Mouse (Mus musculus): ENCODE data around the gene Figla. TPM values are rescaled to one million over a fixed set of nuclear protein-coding genes. Genes with fewer than 3 reads are reported as not detected.

Figla gene
- polyA plus RNA-seq, 1 experiment from 2014 or later, result not detected

DNA sequence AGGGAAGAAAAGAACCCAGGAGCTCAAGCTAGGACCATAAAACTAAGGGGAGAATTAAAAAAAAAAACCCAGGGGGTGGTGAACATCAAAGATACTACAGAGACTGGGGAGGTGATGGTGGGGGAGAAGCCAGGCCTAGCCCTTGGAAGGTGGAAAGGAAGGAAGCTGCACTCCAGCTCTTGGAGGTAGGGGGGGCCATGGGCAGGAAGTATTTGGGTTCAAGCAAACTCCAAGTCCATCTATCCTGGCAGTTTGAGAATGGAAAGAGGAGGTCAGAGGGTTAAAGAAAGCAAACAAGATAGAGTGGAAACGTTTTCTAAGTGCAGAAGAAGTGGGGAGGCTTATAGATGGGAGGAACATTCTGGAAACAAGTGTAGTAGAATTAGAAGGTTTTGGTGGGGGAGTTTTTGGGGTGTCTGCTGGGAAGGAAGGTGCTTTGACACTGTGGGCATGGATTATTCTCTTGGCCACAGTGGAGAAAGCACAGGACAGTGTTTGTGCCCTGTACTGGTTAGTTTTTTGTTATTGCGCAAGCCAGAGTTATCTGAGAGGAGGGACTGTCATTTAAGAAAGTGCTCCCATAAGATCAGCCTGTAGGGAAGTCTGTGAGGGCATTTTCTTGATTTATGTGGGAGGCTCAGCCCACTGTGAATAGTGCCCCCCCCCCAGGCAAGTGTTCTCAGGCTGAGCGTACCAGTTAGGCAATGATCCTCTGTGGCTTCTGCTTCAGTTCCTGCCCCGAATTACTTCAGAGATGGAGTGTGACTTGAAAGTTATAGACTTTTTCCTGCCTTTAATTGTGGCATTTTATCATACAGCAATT is 3.7 kb downstream of the Figla start:
- Histone ChIP-seq H3K9me3 (ENCODE audit: control insufficient read depth, low read length) (no peaks in the 10 kb centered on the region), H3K27me3 (ENCODE audit: control insufficient read depth, insufficient read depth, low read length) (no peaks in the 10 kb centered on the region), H3K4me2 (no peak overlapping the region), H3K27ac (ENCODE audit: low read depth, low read length) (no peak overlapping the region), H3K4me1 (ENCODE audit: control insufficient read depth, insufficient read depth, low read length) (no peaks in the 10 kb centered on the region), H3K9ac (ENCODE audit: low read length) (no peak overlapping the region), H3K36me3 (ENCODE audit: control insufficient read depth, insufficient read depth, low read length) (no peaks in the 10 kb centered on the region), H3K4me3 (ENCODE audit: low read depth, low read length) (no peak overlapping the region)
- no peak for DNase-seq (ENCODE audit: low spot score, missing footprints)
- no peak for ATAC-seq (ENCODE audit: low FRiP score)
- 73% methylated on average over 4 of the region's 4 CpGs for WGBS

DNA sequence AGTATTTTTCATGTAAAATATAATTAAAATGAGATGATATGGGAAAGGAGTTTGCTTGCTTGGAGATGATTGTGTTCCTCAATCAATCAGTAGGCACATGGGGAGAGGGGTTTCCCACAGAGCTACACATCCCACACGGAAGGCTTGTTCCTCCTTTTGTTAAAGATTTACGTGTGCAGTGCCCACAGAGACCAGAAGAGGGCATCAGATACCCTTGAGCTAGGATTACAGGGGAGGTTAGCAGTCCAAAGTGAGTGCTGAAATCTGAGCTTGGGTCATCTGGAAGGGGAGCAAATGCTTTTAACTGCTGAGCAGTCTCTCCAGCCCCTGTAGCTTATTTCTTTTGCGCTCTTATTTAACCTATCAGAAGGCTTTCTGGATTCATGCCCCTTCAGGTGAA is 5.0 kb downstream of the Figla start:
- 31% methylated on average over 3 of the region's 3 CpGs for WGBS
- no peaks in the 10 kb centered on the region for H3K9me3 ChIP-seq (ENCODE audit: control insufficient read depth, low read length)
- H3K27me3 ChIP-seq (ENCODE audit: control insufficient read depth, insufficient read depth, low read length), result no peaks in the 10 kb centered on the region
- no peaks in the 10 kb centered on the region for H3K36me3 ChIP-seq (ENCODE audit: control insufficient read depth, insufficient read depth, low read length)
- peak; percentile 86 for DNase-seq (ENCODE audit: low spot score, missing footprints)
- no peak overlapping the region for H3K4me2 ChIP-seq
- H3K27ac ChIP-seq (ENCODE audit: low read depth, low read length), result no peak overlapping the region
- no peak overlapping the region for H3K9ac ChIP-seq (ENCODE audit: low read length)
- H3K4me1 ChIP-seq (ENCODE audit: control insufficient read depth, insufficient read depth, low read length), result no peaks in the 10 kb centered on the region
- no peak overlapping the region for H3K4me3 ChIP-seq (ENCODE audit: low read depth, low read length)
- no peak for ATAC-seq (ENCODE audit: low FRiP score)

DNA sequence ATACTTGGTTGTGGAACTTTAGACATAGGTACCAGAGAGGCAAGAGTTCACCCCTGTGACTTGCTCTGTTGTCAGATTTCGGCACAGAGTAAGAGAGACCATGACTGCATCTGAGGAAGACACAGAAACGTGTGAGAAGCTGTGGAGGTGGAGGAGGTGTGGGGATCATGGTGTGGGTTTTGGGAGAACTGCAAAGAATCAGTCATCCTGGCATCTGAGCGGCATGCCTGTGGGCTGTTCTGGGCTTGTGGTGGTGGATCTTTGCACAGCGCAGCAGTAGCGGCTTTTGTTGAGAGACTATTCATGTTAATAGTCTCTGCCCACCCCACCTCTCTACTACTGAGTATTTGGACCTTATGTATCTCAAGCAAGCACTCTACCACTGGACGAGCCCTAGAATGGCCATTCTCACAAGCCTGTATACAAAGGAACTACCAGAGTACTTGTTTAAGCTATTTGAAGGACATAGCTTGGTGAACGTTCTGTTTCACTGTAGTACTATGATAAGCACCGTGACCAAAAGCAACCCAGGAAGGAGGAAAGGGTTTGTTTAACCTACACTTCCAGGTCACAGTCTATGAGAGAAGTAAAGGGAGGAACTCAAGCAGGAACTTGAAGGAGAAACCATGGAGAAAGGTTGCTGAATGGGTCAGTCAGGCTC is 10.8 kb downstream of the Figla start:
- ATAC-seq (ENCODE audit: low FRiP score) (no peak), DNase-seq (ENCODE audit: low spot score, missing footprints) (no peak)
- H3K4me2 ChIP-seq, result no peak overlapping the region
- no peak overlapping the region for H3K9ac ChIP-seq (ENCODE audit: low read length)
- H3K36me3 ChIP-seq (ENCODE audit: control insufficient read depth, insufficient read depth, low read length), result no peaks in the 10 kb centered on the region
- H3K27me3 ChIP-seq (ENCODE audit: control insufficient read depth, insufficient read depth, low read length), result no peaks in the 10 kb centered on the region
- no peak overlapping the region for H3K4me3 ChIP-seq (ENCODE audit: low read depth, low read length)
- H3K27ac ChIP-seq (ENCODE audit: low read depth, low read length), result no peak overlapping the region
- no peaks in the 10 kb centered on the region for H3K9me3 ChIP-seq (ENCODE audit: control insufficient read depth, low read length)
- 88% methylated on average over 8 of the region's 8 CpGs for WGBS
- peaks cover 5% of the 10 kb centered on the region; the same call in 1 of the 2 replicates for H3K4me1 ChIP-seq (ENCODE audit: control insufficient read depth, insufficient read depth, low read length)

DNA sequence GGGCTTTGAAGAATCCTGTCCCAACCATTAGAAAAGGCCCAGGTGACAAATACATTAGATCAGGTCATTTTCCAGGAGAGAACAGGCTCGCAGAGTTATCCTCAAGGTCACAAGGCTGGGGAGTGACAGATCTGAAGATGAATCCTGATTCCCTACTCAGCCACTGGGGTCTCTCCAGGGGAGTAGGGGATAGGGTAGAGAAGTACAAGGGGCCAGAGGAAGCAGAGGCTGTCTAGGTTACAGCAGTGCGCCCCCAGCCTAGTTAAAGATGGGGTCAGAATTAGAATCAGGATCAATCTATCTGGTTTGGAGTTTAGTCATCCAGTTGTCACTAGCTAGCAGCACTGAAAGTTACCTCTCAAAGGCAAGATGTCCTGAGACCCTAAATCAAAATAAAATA is 12.2 kb downstream of the Figla start:
- Histone ChIP-seq H3K27me3 (ENCODE audit: control insufficient read depth, insufficient read depth, low read length) (no peaks in the 10 kb centered on the region), H3K4me1 (ENCODE audit: control insufficient read depth, insufficient read depth, low read length) (peaks cover 7% of the 10 kb centered on the region; the same call in 1 of the 2 replicates), H3K9me3 (ENCODE audit: control insufficient read depth, low read length) (no peaks in the 10 kb centered on the region), H3K27ac (ENCODE audit: low read depth, low read length) (0 out of 2 replicates have a peak overlapping the region, but pooled peaks have one; percentile 73), H3K36me3 (ENCODE audit: control insufficient read depth, insufficient read depth, low read length) (no peaks in the 10 kb centered on the region), H3K9ac (ENCODE audit: low read length) (peak overlapping the region; percentile 95), H3K4me3 (ENCODE audit: low read depth, low read length) (peak overlapping the region; percentile 77), H3K4me2 (peak overlapping the region; percentile 75; the same call in 1 of the 2 replicates)
- DNase-seq (ENCODE audit: low spot score, missing footprints) (no peak), ATAC-seq (ENCODE audit: low FRiP score) (peak; percentile 40; the same call in 1 of the 2 replicates)
- WGBS, result 67% methylated on average over 2 of the region's 2 CpGs

DNA sequence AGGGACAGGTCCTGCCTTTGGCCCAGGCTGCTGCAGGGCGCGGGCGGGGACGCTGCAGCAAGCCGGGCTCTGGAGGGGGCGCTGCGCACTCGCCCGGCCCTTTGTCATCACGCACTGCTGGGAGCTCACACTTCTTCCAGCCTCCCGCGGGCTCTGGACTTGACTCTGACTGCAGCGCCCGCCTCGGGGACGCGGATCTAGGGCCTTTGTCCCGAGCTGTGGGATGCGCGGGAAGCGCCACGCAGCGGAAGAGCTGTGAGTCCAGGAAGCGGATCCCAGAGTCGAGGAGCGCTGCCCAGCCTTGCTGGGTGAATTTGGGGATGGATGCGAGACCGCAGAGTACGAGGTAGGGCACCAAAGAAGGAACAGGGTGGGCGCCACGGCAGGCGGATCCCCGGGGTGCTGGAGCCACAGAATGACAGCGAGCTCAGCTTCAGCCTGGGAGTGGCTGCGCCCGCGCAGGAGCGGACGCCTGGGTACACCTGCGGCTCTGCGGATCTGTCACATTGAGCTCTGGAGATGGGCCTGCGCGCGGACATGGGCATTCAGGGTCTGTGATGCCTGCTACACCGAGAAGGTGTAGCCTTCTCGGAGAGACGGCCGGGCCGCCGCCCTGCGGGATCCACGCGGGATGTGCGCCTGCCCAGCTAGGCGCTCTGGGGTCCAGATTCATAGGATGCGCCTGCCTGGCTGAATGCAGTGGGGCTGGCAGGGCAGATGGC is 12.8 kb downstream of the Figla start, which contains the start of gene Add2:
Gene Add2 (plus strand): TSS at position 81 of the 722 bp plus-strand sequence.
- peak; percentile 94 for ATAC-seq (ENCODE audit: low FRiP score)
- Histone ChIP-seq H3K27ac (ENCODE audit: low read depth, low read length) (peak within 1 kb of the TSS; percentile 73), H3K9ac (ENCODE audit: low read length) (peak within 1 kb of the TSS; percentile 95), H3K36me3 (ENCODE audit: control insufficient read depth, insufficient read depth, low read length) (no peaks in the 10 kb centered on the region), H3K9me3 (ENCODE audit: control insufficient read depth, low read length) (no peaks in the 10 kb centered on the region), H3K4me1 (ENCODE audit: control insufficient read depth, insufficient read depth, low read length) (peaks cover 7% of the 10 kb centered on the region; the same call in 1 of the 2 replicates), H3K4me2 (peak within 1 kb of the TSS; percentile 75), H3K27me3 (ENCODE audit: control insufficient read depth, insufficient read depth, low read length) (no peaks in the 10 kb centered on the region), H3K4me3 (ENCODE audit: low read depth, low read length) (peak within 1 kb of the TSS; percentile 77)
- DNase-seq (ENCODE audit: low spot score, missing footprints), result peak; percentile 97
- under 1% methylated on average over 56 of the region's 56 CpGs for WGBS

DNA sequence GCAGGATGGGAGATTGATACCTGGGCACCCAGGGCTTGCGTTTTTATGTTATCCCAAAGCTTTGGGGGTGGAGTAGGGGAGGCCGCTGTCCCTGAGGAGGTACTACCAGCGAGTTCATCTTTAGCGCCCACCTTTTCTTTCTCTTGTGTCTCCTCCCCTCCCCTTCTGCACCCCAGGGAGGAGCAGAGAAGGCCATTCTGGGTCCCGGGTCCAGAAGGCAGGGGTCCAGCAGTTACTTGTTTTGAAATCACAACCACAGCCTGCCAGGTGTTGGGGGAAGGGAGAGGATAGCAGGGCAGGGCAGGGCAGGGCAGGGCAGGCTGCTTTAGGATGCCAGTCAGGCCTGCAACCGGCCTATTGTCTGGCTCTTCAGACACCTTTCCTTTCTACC is 13.3 kb downstream of the Figla start:
- 10% methylated on average over 6 of the region's 6 CpGs for WGBS
- Histone ChIP-seq H3K27me3 (ENCODE audit: control insufficient read depth, insufficient read depth, low read length) (no peaks in the 10 kb centered on the region), H3K4me3 (ENCODE audit: low read depth, low read length) (peak overlapping the region; percentile 77), H3K4me1 (ENCODE audit: control insufficient read depth, insufficient read depth, low read length) (peaks cover 7% of the 10 kb centered on the region; the same call in 1 of the 2 replicates), H3K4me2 (peak overlapping the region; percentile 75), H3K36me3 (ENCODE audit: control insufficient read depth, insufficient read depth, low read length) (no peaks in the 10 kb centered on the region), H3K27ac (ENCODE audit: low read depth, low read length) (peak overlapping the region; percentile 73), H3K9ac (ENCODE audit: low read length) (peak overlapping the region; percentile 95), H3K9me3 (ENCODE audit: control insufficient read depth, low read length) (no peaks in the 10 kb centered on the region)
- DNase-seq (ENCODE audit: low spot score, missing footprints) (peak; percentile 93), ATAC-seq (ENCODE audit: low FRiP score) (peak; percentile 30; the same call in 1 of the 2 replicates)

DNA sequence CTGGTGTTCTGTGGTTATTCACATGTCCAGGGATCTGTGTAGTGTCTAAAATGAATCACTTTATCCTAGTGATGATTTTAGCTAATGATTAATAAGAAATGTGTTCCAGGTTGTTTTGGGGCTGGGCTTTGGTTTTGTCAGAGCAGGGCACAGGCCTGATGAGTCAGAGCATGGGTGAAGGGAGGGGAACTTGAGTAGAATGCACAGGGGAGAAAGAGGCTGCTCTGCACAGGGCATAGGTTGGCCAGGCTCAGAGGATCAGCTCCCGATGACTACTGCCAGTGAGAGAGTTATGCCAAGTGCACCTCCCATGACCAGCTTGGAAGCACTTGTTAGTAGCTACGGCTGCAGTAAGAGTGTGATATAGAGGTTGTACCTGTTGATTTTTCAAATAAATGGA is 15.6 kb downstream of the Figla start:
- no peaks in the 10 kb centered on the region for H3K27me3 ChIP-seq (ENCODE audit: control insufficient read depth, insufficient read depth, low read length)
- no peaks in the 10 kb centered on the region for H3K9me3 ChIP-seq (ENCODE audit: control insufficient read depth, low read length)
- no peaks in the 10 kb centered on the region for H3K36me3 ChIP-seq (ENCODE audit: control insufficient read depth, insufficient read depth, low read length)
- H3K9ac ChIP-seq (ENCODE audit: low read length), result no peak overlapping the region
- no peak overlapping the region for H3K4me3 ChIP-seq (ENCODE audit: low read depth, low read length)
- ATAC-seq (ENCODE audit: low FRiP score), result no peak
- 91% methylated on average over 2 of the region's 2 CpGs for WGBS
- H3K27ac ChIP-seq (ENCODE audit: low read depth, low read length), result no peak overlapping the region
- no peak for DNase-seq (ENCODE audit: low spot score, missing footprints)
- peaks cover 7% of the 10 kb centered on the region; the same call in 1 of the 2 replicates for H3K4me1 ChIP-seq (ENCODE audit: control insufficient read depth, insufficient read depth, low read length)
- H3K4me2 ChIP-seq, result peak overlapping the region; percentile 75

DNA sequence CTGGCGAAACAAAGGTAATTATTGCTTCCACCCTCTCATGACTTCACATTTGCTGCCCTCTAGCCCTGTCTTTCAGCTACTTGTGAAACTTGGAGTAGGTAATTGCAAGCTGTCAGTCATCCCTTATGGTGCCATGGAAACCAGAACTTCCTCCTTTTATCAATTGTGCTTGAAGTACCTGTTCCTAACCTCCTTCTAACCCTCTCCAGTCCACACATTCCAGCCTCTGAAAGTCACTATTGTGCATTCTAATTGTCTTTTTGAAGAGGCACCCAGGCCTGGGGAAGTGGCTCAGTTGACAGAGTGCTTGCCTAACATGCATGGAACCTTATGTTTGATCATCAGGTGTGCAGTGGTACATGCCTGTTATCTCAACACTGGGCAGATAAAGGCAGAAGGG is 17.7 kb downstream of the Figla start:
- Histone ChIP-seq H3K4me2 (no peak overlapping the region), H3K9me3 (ENCODE audit: control insufficient read depth, low read length) (no peaks in the 10 kb centered on the region), H3K4me3 (ENCODE audit: low read depth, low read length) (no peak overlapping the region), H3K4me1 (ENCODE audit: control insufficient read depth, insufficient read depth, low read length) (peaks cover 7% of the 10 kb centered on the region; the same call in 1 of the 2 replicates), H3K9ac (ENCODE audit: low read length) (no peak overlapping the region), H3K27ac (ENCODE audit: low read depth, low read length) (no peak overlapping the region), H3K27me3 (ENCODE audit: control insufficient read depth, insufficient read depth, low read length) (no peaks in the 10 kb centered on the region), H3K36me3 (ENCODE audit: control insufficient read depth, insufficient read depth, low read length) (no peaks in the 10 kb centered on the region)
- ATAC-seq (ENCODE audit: low FRiP score) (no peak), DNase-seq (ENCODE audit: low spot score, missing footprints) (no peak)
- 88% methylated on average over 1 of the region's 1 CpGs for WGBS
